Mouse (Mus musculus): ENCODE data around the gene Galk2.
A peak's percentile ranks its signal among the peaks of the same experiment; 100 is the strongest.

The Galk2 gene

DNA sequence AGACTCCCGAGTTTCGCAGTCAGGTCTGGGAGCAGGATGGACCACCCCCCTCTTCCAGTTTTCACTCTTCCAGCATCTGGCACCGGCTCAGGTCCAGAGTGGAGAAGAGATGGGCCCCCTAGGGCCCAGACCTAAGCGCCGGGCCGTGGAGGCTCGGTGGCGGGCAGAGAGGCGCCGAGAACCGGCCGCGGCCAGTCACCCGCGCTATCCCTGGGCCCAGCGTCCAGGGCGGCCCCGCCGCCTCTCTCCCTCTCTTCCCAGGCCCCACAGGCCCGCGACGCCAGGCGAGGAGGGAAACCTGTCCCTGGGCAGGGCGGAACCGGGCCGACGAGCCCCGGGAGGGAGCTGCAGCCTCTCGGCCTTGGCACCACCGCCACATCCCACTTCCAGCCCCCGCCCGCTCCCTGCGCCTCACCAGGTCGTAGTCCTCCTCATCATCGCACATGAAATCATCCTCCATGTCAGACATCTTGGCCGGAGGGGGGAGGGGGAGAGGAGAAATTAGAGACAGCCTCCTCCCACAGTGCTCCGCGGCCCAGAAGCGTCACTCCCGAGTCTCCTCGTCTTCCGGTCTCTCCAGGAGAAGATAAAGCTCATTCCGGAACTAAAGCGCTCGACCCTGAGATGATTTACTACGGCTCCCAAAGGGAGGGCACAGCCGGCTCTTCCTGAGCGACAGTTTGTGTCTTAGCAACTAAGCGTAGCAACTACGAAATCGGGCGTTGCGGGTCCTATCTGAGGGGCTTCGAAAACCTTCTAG is at the start of gene Galk2, which contains the start of gene Cops2:
Gene Galk2 (plus strand): TSS at position 589 of the 760 bp plus-strand sequence.
Gene Cops2 (minus strand): TSS at position 619 of the 760 bp plus-strand sequence.
- peak; percentile 95 for DNase-seq

DNA sequence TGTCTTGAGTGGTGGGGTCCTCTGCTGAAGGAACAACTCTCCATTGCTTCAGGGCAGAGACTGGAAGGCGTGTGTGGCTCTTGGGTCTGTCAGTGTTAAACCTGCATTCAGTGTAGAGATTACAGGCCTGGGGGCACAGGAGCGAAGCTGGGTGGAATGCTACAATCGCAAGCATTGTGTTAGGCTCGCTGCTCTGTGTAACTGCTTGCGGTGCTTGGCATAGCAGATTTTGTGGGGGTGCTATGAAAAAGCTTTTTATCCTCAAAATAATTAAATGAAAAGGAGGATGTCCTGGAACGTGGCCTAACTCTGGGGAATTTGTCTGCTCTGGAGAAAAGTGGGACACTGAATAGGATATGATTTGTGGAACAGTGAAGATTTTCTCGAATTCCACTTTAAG is 49.4 kb upstream of the Galk2 start:
- DNase-seq, result peak; percentile 22

DNA sequence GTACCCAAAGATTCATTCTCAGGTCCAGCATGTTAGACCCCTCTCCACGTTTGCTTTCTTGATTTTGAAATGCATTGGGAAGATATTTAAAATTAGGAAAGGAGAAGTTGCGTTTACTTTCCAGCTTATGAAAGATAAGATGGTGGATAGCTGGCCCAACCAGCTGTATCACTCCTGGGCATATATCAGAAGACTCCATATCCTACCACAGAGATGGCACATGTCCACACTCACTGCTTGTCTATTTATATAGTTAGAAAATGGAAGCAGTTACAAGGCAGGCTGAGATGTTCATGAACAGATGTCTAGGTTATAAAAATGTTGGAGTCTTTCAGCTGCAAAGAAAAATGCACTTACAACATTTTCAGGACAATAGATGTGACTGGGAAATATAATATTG is 47.6 kb upstream of the Galk2 start:
- DNase-seq, result no peak

DNA sequence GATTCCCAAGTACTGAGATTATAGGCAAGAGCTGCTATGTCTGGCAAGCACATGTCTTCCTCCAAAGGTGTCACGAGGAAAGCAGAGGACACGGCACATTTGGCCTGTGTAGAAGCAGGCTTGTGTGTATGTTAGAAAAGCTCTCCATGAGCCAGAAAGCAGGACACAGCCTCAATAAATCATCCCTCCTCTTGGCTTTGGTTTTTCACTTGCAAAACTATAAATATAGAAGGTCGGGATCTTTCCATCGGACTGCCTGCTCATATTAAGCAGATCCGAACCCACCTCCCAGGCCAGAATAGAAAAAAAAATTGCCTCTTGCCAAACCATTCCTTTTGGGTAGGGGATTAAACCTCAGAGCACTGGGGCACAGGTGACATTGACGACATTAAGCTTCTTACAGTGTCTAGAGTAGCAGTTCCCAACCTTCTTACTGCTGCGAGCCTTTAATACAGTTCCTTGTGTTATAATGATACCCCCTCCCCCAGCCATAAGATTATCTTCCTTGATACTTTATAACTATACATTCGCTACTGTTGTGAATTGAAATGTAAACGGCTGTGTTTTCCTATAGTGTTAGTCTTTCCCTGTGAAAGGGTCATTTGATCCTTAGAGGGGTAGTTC is 44.8 kb upstream of the Galk2 start:
- no peak for DNase-seq

DNA sequence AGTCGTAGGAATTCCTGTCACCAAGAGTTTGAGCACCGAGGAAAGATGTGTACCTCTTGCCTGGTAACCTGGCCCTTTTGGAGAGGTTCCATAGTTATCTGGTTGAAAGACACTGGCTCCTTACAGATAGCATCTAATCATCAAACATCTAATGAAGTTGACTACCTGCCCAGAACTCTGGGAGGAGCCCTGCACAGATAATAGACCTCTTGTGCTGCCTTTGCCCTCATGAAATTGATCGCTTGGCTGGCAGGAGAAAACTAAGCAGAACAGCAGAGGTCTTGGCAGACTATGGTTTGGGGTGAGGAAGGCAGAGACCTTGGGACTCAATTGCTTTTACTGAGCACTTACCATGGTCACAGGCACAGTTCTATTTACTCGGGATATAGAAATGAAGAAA is 38.5 kb upstream of the Galk2 start:
- no peak for DNase-seq

DNA sequence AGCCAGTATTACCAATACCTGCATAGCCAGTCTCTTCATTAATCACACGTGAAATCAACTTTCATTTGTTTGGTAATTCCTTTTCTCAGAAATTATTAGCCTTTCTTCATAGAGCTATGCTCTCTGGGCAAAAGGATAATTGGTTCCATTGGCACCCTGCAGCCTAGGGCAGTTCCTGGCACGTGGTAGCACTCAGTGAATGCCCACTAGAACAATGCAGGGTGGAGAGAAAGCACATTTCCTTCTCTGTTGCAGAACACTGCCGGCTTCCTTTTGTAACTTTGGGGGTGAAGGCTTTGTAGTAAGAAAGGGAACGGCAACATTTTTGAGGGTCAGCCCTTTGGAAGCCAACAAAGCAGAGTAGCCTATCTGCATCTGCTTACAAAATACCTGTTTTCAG is 32.7 kb upstream of the Galk2 start:
- DNase-seq, result no peak

DNA sequence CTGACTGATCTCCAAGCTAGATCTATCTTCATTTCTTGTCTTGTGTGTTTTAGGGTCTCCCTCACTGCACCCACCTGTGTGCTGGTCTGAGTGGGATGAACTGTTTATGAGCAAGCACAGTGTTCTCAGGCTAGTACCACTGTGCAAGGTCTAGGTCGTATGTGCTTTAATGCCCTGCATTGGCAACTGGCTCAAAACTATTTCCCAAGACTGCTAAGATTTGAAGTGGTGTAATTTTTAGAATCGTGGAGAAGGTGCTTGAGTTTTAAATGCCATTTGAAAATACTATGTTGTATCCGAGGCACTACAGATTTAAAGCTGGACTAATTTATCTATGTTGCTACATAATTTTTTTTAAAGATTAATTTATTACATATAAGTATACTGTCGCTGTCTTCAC is 31.0 kb upstream of the Galk2 start:
- DNase-seq, result no peak

DNA sequence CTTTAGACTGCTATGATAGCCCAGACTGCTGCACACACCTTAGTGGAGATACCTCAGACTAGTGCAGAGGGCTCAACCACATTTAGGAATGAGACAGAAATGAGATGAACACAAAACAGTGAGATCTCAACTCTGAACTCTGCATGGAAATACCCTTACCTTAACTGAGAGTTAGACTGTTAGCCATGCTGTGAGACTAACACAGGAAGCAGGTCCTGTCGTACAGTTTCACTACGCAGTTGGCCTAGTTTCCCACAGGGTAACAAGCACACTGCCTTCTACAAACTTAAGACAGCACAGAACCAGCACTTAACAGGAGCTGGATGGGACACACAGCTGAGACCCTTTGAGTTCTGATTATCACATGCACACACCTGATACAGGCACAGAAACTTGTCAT is 29.0 kb upstream of the Galk2 start:
- DNase-seq, result no peak

DNA sequence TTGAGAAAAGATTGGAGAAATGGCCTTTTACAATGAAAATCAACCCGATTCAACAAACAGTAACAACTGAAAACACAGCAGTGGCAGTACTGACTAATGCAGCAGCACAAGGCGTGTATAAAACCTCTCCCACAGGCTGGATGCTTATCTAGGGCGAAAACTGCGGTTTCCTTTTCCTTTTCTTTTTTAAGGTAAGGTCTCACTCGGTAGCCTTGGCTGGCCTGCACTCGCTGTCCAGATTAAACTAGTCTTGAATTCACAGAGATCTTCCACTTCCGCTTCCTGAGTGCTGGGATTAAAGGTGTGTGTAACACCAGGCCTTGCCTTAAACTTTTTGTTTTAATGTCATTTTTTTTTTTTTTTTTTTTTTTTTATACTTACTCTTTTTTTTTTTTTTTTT is 20.8 kb upstream of the Galk2 start:
- DNase-seq, result no peak

DNA sequence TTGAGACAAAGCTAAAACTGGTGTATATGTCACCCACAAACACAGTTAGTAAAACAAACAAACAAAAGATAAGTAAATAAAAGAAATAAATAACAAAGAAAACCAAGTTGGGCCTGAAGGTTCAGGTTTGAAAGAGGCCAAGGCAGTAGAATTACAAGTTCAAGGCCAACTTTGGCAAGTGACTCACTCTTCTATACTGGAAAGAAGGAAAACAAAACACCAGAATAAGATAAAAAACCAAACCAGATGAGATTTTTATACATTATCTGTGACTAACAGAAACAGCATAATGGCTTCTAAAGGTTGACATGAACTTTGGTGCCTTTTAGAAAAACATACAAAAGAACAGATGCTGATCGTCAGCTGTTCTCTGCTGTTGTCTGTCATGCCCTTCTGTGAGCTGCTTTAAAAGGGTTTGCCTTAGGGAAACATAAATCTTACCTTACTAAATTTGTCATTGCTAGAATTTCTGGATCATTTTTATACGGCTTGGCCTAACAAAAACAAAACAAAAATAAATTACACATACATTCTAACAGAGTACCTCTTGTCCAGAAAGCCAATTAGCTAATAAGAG is 20.1 kb upstream of the Galk2 start:
- DNase-seq, result no peak

DNA sequence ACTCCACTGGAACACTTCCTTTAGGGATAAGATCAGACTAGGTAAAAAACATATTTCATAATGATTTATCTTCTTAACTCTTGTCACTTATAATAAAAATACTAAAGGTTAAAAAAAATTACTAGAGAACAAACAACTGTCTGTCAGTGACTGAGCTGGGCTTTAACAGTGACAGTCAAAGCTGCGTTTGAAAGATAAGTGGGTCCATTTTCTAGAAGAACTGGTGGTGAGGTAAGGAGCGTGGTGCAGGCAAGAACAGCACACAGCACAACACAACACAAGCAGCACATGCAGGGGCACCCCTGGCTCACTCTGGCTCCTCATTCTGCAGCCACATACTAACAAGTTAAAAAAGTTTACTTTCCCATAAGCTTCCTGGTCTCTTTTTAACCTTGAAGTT is 7.7 kb upstream of the Galk2 start:
- DNase-seq, result no peak

DNA sequence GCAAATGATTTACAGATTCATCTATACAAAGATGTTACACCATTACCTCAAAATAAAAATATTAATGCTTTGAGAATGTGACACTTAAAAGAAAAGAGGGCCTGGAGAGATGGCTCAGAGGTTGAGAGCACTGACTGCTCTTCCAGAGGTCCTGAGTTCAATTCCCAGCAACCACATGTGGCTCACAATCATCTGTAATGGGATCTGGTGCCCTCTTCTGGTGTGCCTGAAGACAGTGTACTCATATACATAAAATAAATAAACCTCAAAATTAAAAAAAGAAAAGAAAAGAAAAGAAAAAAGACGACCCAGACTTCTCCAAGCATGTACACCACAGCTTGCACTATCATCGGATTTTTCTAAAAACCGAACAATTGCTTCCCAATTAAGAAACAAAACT is 1.2 kb upstream of the Galk2 start:
- no peak for DNase-seq

DNA sequence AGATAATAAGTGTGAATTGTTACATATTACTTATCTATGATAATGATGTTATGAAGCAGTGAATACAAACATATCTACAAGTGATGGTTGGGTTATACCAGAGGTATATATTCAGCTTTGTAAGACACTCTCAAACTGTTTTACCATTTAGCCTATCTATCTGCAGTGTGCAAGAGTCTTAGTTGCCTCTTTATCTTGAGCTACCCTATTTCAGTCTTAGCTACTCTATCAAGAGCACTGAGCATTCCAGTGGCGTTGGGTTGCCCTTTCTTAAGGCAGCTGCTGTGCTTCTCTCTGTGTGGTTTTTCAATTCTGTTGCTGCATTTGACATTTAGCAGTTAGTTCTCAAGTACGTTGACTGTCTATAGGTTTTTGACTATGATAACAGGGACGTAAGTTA is 4.9 kb downstream of the Galk2 start:
- no peak for DNase-seq

DNA sequence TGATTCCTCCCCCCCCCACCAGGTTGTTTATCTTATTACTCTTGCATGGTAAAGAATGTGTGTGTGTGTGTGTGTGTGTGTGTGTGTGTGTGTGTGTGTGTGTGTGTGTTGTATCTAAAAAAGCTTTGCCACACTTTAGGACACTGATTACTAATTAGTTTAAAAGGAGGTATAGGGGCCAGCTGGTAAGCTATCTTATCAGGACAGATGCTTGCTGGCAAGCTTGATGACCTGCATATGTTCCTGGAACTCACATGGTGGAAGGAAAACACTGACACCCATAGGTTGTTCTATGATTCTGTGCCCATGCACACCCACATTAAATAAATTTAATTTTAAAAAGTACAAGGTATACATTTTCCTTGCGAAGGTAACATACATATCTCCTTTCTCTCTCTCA is 5.6 kb downstream of the Galk2 start:
- DNase-seq, result no peak

DNA sequence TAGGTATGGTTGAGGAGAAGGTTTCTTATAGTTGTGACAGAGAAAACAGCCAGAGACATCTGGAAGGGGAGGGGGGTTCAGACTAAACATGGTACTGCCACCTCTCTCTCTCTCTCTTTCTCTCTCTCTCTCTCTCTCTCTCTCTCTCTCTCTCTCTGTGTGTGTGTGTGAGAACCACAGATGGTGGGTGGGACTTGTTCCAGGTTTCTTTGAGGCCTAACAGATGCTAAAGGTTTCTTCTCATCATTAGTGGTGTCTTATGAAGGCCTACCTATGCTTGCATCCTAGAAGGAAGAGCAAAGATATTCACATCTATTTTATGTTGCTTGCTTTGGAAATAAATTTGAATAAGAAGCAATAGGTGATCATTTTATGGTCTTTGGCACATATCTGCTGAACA is 6.7 kb downstream of the Galk2 start:
- DNase-seq, result no peak

DNA sequence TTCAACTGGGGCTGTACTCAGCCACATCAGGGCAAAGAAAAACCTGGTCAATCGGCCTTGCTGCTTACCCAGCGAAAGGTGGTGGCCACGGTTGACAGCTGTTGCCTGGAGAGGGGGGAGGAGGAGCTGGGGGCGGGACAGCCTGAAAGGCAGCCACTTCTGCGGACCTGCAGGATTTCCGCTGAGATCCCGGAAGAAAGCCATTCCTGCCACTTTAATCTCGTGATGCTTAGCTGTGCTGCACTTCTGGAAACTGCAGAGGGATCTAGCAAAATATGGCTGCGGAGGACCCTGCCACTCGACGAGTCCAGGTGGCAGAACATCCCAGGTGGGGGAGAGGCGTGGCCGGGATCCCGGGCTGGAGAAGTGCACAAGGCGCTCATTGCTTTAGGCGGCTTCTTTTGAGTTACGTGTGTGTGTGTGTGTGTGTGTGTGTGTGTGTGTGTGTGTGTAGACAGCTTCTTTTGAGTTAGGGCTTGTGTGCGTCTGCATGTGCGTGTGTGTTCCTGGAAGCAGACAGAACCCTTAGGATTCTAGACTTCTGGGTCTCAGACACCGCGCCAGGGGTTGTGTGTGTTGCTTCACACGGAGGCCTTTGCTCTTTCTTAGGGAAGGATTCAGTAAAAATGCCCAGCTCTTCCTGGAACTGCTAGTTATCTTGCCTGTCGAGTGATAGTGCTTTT is 7.3 kb downstream of the Galk2 start:
- DNase-seq, result peak; percentile 42

DNA sequence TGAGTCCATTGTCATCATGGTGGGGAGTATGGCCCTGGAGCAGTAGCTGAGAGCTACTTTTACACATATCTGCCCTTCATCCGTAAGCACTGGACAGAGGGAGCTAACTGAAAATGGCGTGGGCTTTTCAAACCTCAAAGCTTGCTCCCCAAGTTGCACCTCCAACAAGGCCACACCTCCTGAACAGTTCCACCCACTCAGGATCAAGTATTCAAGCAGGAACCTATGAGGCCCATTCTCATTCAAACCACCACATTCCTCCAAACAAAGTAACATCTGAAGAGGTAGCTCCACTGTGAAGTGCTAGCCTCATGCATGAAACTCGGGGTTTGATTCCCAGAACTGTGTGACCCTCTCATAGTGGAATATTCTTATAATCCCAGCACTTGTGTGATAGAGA is 9.4 kb downstream of the Galk2 start:
- no peak for DNase-seq

DNA sequence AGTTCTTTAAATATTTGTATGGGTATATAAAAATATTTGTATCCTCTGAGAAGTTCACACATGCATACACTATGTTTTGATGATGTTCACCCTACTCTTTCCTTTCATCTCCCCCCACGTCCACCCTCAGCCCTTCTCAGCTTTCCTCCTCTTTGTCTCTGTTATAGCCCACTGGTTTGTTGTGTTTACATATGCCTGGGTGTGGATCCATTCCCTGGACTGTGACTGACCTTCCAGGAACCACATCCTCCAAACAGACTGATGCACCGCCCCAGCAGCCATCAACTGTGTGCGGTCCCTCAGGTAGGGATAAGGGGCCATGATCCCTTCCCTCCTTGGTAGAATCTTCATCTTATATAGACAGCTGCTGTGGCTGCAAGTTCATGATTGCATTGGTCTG is 11.2 kb downstream of the Galk2 start:
- DNase-seq, result no peak

DNA sequence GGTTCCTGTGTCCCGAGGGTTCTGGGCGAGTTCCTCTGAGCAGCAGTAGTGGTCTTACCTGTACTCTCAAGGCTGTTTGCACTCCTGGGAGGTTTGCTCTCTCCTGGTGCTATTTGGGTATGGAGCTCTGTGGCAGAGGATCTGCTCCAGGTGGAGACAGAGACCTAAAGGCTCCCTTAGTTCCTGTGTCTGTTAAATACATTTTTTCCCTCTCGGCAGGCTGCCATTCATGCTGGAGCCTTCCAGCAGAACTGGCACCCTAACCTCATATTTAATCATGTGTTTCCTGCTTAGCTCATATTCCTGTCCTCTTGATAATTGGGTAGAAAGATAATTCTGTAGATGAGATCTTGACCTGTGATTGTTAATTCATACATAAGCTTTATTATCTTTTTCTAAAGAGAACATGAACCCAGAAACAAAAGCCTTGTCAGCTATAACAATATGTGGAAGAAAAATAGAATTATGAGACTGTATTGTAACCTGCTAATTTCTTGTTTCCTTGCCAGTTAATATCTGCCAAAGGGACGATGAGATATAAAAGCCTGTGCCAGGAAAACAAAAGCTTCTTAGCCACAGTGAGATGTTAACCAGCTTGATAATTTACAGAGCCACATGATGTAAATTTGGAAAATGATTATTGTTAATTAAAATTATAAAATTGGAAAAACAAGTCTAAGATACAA is 27.1 kb downstream of the Galk2 start:
- no peak for DNase-seq

DNA sequence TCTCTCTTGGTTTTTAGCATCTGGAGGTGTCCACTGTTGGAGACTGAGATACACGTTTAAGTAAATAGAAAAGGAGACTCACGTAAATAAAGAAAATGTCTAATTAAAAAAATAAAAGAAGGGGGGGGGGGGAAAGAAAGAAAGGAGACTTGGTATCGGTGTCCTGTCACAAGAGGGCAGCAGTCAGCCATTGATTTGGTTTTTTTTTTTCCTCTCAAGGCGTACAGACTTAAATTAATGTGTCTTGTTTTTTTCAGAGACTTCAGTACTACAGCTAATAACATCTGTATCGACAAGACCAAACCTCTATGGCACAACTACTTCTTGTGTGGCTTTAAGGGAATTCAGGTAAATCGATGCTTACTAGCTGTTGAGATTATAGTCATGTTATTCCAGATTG is 34.2 kb downstream of the Galk2 start:
- peak; percentile 39 for DNase-seq

DNA sequence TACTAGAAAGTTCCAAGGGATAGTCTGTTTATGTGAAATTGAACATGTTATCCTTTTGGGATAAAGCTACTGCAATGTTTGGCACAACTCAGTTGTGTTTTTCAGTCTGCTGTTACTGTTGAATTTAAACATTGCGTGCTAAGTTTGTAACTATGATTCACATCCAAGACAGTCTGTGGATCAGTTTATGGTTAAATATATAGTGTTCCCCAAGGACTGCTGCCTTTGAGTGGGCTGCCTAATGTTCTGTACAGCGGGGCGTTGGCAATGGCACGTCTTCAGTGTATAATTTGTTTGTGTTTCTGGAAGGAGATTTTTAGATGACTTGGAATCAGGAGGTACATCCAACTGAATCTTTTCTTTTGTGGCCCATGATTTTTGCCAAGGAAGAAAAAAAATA is 36.2 kb downstream of the Galk2 start:
- no peak for DNase-seq

DNA sequence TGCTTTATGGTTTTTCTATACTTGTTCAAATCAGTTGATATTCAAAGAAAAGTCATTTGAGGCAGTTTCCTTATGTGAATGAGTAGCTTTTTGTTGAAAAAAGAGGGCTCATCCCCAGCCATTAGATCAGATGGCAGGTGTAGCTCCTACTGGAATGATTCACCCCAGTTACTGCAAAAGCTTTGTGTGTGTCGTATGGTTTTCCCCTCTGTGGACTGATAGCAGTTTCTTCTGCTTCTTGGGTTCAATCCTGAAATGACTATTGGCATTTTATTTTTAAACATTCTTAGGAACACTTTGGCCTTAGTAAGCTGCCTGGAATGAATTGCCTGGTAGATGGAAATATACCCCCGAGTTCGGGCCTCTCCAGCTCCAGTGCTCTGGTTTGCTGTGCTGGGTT is 37.4 kb downstream of the Galk2 start:
- no peak for DNase-seq

DNA sequence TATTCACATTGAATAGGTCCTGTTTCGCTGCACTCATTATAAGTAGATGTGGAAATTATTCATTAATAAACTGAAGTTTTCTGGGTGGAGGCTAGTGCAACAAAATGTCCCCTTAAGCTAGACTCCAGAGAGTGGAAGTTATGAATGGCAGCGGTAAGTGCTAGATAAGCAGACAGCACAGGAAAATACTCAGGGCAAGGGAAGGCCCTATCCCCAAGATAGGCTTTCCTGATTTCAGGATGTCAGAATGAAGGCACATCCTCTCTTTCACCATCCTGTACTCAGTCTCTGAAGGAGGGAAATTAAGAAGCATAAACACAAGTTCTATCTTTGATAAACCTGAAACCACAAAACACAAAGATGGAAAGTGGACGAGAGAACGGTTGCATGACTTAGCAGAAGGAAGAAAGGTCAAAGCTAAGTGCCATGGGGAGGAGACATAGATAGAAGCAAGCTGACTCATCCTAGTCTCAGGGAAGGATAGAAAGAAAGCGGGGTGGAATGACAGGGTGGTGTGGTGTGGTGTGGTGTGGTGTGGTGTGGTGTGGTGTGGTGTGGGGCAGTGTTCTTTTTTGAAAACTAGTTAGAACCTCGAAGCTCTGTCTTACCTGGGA is 42.0 kb downstream of the Galk2 start:
- no peak for DNase-seq

Measured in right cerebral cortex, postnatal 14 days (tissue).